Mouse (Mus musculus): Measurements from ENCODE around the gene Pick1. TPM values are rescaled to one million over a fixed set of nuclear protein-coding genes. Genes with fewer than 3 reads are reported as not detected.

Pick1 gene
- polyA plus RNA-seq (2012; fragmentation: generic; extraction: Trizol): 15.3 TPM
- long read RNA-seq, experiment 1, transcript Pick1-203 (13 exons, 2,054 nt): minor isoform, 6 of 25 reads
- long read RNA-seq, experiment 1, transcript Pick1-201 (13 exons, 1,977 nt): major isoform, 15 of 25 reads
- long read RNA-seq, experiment 1, partial matches to known transcripts: 2 of 25 reads
- long read RNA-seq, experiment 1, other reads (novel, unspliced or antisense): 2 of 25 reads
- long read RNA-seq, experiment 2, transcript Pick1-203 (13 exons, 2,054 nt): minor isoform, 6 of 60 reads
- long read RNA-seq, experiment 2, transcript Pick1-201 (13 exons, 1,977 nt): major isoform, 45 of 60 reads
- long read RNA-seq, experiment 2, partial matches to known transcripts: 0 of 60 reads
- long read RNA-seq, experiment 2, other reads (novel, unspliced or antisense): 9 of 60 reads

DNA sequence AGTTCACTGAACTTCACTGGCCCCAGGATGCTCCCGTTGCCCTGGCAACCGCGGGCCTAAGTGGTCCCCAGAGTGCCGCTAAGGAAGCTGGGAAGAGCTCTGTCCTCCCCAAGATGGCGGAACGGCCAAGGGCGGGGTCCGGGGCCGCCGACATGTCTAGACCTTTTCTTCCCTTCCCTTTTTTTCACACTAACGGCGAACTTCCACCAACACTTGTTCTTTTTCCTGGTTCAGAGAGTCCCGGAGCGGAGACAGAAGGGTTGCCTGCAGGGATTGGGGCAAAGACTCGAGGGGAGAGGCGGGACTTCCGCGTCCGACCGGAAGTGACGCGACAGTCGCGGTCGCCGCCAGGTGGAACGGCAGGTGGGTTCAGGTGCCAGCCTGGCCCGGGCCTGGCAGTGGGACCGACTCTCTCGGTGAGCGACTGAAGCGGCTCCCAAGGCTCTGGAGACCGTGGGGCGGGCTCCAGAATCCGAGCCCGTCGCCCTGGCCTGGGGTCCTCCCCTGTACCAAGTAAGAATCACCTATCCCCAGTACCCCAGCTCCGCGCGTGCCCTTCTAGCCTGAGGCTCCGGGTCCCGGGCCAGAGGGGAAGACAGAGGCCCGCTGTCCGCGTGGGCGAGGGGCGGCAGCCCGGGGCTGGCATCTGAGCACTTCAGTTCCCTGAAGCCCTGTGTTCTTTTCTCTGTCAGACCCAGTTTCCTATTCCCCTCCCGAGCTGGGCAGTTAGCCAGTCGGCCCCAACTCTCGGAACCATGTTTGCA is at the start of gene Pick1, which contains the start of gene Gm49486:
Gene Pick1, plus strand, starts transcription at position 116 of the 764 bp plus-strand sequence.
Gene Gm49486, plus strand, starts transcription at position 334 of the 764 bp plus-strand sequence.
- TF ChIP-seq CEBPB (IDR thresholded peaks at IDR 0.05; ENCODE audit: low read depth): no peak
- TF ChIP-seq USF1 (IDR thresholded peaks at IDR 0.05; ENCODE audit: low read depth): no peak
- TF ChIP-seq FOSL1 (IDR thresholded peaks at IDR 0.05; ENCODE audit: insufficient read depth, low read length, poor library complexity, severe bottlenecking): no peak
- peak; percentile 4 for TF ChIP-seq MAX (IDR thresholded peaks at IDR 0.05)
- no peaks in the 10 kb centered on the region for H3K79me3 ChIP-seq (ENCODE audit: low read depth)
- H3K36me3 ChIP-seq (ENCODE audit: control insufficient read depth, insufficient read depth): no peaks in the 10 kb centered on the region
- H3K79me2 ChIP-seq (ENCODE audit: control insufficient read depth, insufficient read depth): no peaks in the 10 kb centered on the region
- no peaks in the 10 kb centered on the region for H3K27me3 ChIP-seq (ENCODE audit: control insufficient read depth, insufficient read depth, insufficient read length)
- H3K4me3 ChIP-seq (ENCODE audit: insufficient read depth, poor library complexity, severe bottlenecking): peak within 1 kb of the TSS; percentile 82
- peak within 1 kb of the TSS; percentile 67 for H3ac ChIP-seq (ENCODE audit: control insufficient read depth, insufficient read length, low read depth)

DNA sequence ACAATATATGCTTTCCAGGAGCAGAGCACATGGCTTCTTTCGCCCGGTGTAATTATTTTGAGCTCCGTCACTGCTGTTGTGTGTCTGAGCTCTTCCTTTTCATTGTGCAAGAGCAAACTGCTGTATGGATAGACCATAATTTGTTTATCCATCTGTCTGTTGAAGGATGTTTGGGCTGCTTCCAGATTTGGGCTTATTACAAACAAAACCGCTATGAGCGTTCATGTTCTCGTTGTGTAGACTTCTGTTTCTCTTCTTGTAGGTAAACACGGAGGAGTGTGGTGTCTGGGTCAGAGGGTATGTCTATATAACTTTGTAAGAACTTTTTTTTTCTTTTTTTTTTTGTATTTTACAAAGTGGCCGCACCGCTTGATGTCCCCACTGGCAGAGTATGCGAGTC is 43.8 kb upstream of the Pick1 start:
- no peak for TF ChIP-seq USF1 (IDR thresholded peaks at IDR 0.05; ENCODE audit: low read depth)
- TF ChIP-seq CEBPB (IDR thresholded peaks at IDR 0.05; ENCODE audit: low read depth): peak; percentile 35
- Histone ChIP-seq H3K36me3 (ENCODE audit: control insufficient read depth, insufficient read depth) (no peaks in the 10 kb centered on the region), H3K79me2 (ENCODE audit: control insufficient read depth, insufficient read depth) (no peaks in the 10 kb centered on the region), H3ac (ENCODE audit: control insufficient read depth, insufficient read length, low read depth) (no peak overlapping the region), H3K79me3 (ENCODE audit: low read depth) (no peaks in the 10 kb centered on the region), H3K4me3 (ENCODE audit: insufficient read depth, poor library complexity, severe bottlenecking) (no peak overlapping the region), H3K27me3 (ENCODE audit: control insufficient read depth, insufficient read depth, insufficient read length) (peaks cover 32% of the 10 kb centered on the region)

DNA sequence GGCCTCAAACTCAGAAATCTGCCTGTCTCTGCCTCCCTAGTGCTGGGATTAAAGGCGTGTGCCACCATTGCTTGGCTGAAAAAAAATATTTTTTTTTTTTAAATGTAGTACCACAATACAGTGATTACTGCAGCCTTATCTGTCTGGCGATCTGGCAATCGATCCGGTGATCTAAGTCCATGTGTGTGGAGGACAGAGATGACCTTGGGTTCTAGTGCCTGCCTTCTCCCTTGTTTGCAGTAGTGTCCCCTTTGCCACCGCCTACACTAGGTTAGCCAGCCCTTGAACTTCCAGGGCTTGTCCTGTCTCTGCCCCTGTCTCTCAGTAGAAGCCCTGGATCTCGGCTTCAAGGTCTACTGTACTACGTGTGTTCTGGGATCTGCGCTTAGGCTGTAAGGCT is 41.2 kb upstream of the Pick1 start:
- Histone ChIP-seq H3K36me3 (ENCODE audit: control insufficient read depth, insufficient read depth) (no peaks in the 10 kb centered on the region), H3K79me3 (ENCODE audit: low read depth) (no peaks in the 10 kb centered on the region), H3K4me3 (ENCODE audit: insufficient read depth, poor library complexity, severe bottlenecking) (no peak overlapping the region), H3K27me3 (ENCODE audit: control insufficient read depth, insufficient read depth, insufficient read length) (peaks cover 17% of the 10 kb centered on the region), H3ac (ENCODE audit: control insufficient read depth, insufficient read length, low read depth) (no peak overlapping the region), H3K79me2 (ENCODE audit: control insufficient read depth, insufficient read depth) (no peaks in the 10 kb centered on the region)
- TF ChIP-seq MYOG (IDR thresholded peaks at IDR 0.05; ENCODE audit: control insufficient read depth, extremely low read depth, insufficient read length) (no peak), MYOD1 (IDR thresholded peaks at IDR 0.05; ENCODE audit: control insufficient read depth, insufficient read length, low read depth) (no peak), CTCF (IDR thresholded peaks at IDR 0.05; ENCODE audit: control insufficient read depth, insufficient read depth, insufficient read length) (no peak), MAX (IDR thresholded peaks at IDR 0.05) (no peak), CEBPB (IDR thresholded peaks at IDR 0.05; ENCODE audit: low read depth) (no peak), FOSL1 (IDR thresholded peaks at IDR 0.05; ENCODE audit: insufficient read depth, low read length, poor library complexity, severe bottlenecking) (no peak), USF1 (IDR thresholded peaks at IDR 0.05; ENCODE audit: low read depth) (no peak)

DNA sequence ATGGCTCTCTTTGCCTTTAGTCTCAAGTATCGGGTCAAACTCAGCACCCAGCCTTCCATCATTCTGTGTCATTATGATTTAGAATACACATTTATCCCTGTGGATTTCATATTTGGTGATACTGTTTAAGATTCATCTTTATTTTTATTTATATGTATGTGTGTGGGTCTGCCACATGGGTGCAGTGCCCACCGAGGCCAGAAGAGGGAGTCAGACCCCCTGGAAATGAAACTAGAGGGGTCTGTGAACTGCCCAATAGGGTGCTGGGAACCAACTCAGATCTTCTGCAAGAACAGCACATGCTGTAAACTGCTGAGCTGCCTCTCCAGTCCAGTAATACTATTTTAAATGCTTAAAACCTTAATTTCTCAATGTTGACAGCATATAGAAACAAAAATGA is 37.5 kb upstream of the Pick1 start:
- H3K79me3 ChIP-seq (ENCODE audit: low read depth): no peaks in the 10 kb centered on the region
- peaks cover 40% of the 10 kb centered on the region for H3K27me3 ChIP-seq (ENCODE audit: control insufficient read depth, insufficient read depth, insufficient read length)
- no peak for TF ChIP-seq MAX (IDR thresholded peaks at IDR 0.05)
- TF ChIP-seq MYOG (IDR thresholded peaks at IDR 0.05; ENCODE audit: control insufficient read depth, extremely low read depth, insufficient read length): no peak
- TF ChIP-seq MYOD1 (IDR thresholded peaks at IDR 0.05; ENCODE audit: control insufficient read depth, insufficient read length, low read depth): no peak
- TF ChIP-seq CTCF (IDR thresholded peaks at IDR 0.05; ENCODE audit: control insufficient read depth, insufficient read depth, insufficient read length): no peak
- TF ChIP-seq CEBPB (IDR thresholded peaks at IDR 0.05; ENCODE audit: low read depth): no peak
- TF ChIP-seq USF1 (IDR thresholded peaks at IDR 0.05; ENCODE audit: low read depth): no peak
- TF ChIP-seq FOSL1 (IDR thresholded peaks at IDR 0.05; ENCODE audit: insufficient read depth, low read length, poor library complexity, severe bottlenecking): no peak
- no peaks in the 10 kb centered on the region for H3K79me2 ChIP-seq (ENCODE audit: control insufficient read depth, insufficient read depth)
- H3K36me3 ChIP-seq (ENCODE audit: control insufficient read depth, insufficient read depth): no peaks in the 10 kb centered on the region
- no peak overlapping the region for H3K4me3 ChIP-seq (ENCODE audit: insufficient read depth, poor library complexity, severe bottlenecking)
- no peak overlapping the region for H3ac ChIP-seq (ENCODE audit: control insufficient read depth, insufficient read length, low read depth)

DNA sequence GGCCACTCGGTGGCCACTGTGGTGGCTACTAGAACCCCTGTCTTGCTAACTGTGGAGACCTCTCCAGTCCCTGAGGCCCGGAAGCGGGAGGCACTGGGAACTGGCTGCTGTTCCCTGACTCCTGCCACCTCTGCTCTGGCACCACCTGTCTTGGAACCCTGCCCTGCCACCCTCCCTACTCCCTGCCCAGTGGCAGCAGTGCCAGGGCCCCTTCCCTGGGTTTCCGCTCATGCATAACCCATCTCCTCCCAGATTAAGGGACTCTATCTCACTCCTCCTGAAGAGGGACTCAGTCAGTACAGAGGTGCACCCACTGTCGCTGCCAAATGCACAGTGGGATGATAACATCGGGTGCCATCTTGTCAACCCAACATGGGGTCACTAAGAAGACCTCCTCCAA is 36.5 kb upstream of the Pick1 start:
- Histone ChIP-seq H3K27me3 (ENCODE audit: control insufficient read depth, insufficient read depth, insufficient read length) (peaks cover 49% of the 10 kb centered on the region), H3K79me3 (ENCODE audit: low read depth) (no peaks in the 10 kb centered on the region), H3K36me3 (ENCODE audit: control insufficient read depth, insufficient read depth) (no peaks in the 10 kb centered on the region), H3K4me3 (ENCODE audit: insufficient read depth, poor library complexity, severe bottlenecking) (no peak overlapping the region), H3K79me2 (ENCODE audit: control insufficient read depth, insufficient read depth) (no peaks in the 10 kb centered on the region), H3ac (ENCODE audit: control insufficient read depth, insufficient read length, low read depth) (no peak overlapping the region)
- TF ChIP-seq CEBPB (IDR thresholded peaks at IDR 0.05; ENCODE audit: low read depth) (no peak), MAX (IDR thresholded peaks at IDR 0.05) (no peak), USF1 (IDR thresholded peaks at IDR 0.05; ENCODE audit: low read depth) (no peak), FOSL1 (IDR thresholded peaks at IDR 0.05; ENCODE audit: insufficient read depth, low read length, poor library complexity, severe bottlenecking) (no peak)

Measured in C2C12 (cell line).